Mouse (Mus musculus) neutrophil, adult 59 days (primary cell): ENCODE results near the gene Rsrc2. TPM values are rescaled to one million over a fixed set of nuclear protein-coding genes. Genes with fewer than 3 reads are reported as not detected.

Experiments
- total RNA-seq, 2 experiments: library from RNA; stranded (reverse); gene quantifications; 1 replicate in 1 of 2; 2 replicates in 1 of 2; pipeline ENCODE4 v1.2.4; 2023

Rsrc2 gene
- total RNA-seq, result 100 to 1,000 TPM; 138 to 140 TPM

GRCm38 (mm10) chr5:123749065-123750064 is at the start of gene Rsrc2, which contains the start of gene Kntc1:
TSS of gene Rsrc2 (minus strand) at chr5:123749414.
TSS of gene Kntc1 (plus strand) at chr5:123749716.

DNA sequence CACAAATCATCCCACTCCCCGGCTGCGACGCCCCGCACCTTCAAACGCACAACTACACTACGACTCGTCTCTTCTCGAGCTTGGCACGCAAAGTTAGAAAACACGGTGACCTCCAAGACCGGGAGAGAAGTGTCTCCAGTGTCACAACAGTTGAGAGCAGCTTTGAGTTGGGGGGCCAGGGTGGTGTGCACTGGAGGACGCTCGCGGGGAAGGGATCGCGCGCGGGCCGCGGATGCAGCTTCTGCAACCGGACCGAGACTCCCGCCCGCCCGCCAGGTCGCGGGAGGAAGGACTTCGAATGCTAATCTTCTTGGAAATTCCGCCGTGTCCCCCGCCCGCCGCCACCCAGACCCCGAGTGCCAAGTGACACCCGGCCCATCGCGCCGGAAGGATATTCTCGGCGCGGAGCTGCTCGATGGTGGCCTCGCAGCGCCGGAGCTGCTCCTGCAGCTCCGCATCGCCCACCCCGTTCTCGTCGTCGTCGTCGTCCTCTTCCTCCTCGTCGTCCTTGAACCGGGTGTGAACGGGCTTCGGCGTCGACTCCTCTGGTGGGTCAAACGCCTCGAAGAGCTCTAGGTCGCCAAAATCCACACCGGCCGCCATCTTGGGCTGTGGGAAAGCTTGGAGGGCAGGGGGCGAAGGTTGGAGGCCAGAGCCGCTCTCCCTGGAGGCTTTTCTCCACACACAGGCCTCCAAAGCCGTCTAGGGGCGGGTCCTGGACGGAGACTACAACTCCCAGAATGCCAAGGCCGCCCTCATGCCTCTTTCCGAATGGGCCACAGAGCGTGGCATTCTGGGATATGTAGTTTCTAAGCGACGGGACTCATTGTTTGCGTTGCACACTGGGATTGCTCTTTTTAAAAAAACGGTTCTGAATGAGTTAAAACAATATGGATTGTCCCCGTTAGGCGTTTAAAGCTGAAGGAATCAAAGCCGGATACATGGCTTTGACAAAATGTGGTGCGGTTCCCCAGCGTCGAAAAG is 28.6 kb downstream of the Rsrc2 start, which contains the start of gene Zcchc8:
Gene Zcchc8 (minus strand): TSS at position 773 of the 984 bp plus-strand sequence.

DNA sequence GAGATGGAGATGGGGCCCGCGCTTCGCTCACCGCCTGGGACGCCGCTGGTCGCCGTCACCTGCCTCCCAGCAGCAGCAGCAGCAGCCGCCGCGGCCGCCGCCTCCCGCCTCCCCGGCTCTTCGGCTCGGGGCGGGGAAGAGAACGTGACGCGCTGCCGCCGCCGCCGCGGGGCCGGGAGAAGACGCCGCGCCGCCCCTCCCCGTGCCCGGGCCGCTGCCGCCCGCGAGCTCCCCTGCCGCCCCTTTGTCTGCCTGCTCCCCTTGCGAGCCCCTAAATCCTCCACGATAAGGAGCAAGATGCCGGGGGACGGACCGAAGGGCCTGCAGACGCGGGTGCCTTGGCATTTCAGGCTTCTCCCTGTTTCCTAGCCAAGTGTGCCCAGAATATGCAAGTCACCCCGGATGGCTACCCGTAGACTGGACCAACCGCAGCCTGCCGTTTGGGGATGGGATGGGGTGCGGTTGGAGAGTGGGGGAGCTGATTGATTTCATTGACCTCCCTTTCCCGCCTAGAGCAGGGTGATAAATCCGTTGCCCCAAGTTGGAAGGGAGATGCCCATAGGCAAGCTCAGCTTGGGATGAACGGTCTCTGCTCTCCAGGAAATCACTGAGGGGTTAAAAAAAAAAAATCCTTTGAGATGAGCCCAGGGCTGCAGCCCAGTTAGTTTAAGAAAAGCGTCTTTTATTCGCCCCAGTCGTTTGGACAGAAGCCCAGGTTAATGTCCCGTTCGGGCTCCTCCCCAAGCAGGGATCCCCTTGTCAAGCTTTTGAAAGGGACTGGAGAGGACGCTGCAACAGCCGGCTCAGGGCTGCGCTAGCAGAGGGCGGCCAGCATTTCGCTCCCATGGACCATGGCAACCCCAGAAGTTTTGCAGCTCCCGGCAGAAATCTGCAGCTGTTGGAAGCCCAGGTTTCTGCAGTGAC is 64.7 kb downstream of the Rsrc2 start, which contains the start of gene Clip1:
Gene Clip1 (minus strand): TSS at position 398 of the 924 bp plus-strand sequence.

Other genes with a start within 250 kb of the Rsrc2 start
- not detected for gene B3gnt4, start 239.0 kb downstream of the Rsrc2 start, total RNA-seq
- 10 to 100 TPM; 35.7 to 35.8 TPM for gene Diablo, start 225.2 kb downstream of the Rsrc2 start, total RNA-seq
- gene Gm49027, start 223.9 kb downstream of the Rsrc2 start, total RNA-seq, result 1 to 10 TPM; 1.6 to 1.8 TPM
- 10 to 100 TPM; 29.6 to 30.4 TPM for gene Vps33a, start 176.4 kb downstream of the Rsrc2 start, total RNA-seq
- 10 to 100 TPM; 87.9 to 96.3 TPM for gene Clip1, start 64.8 kb downstream of the Rsrc2 start, total RNA-seq
- 10 to 100 TPM; 98.1 TPM for gene Zcchc8, start 28.3 kb downstream of the Rsrc2 start, total RNA-seq
- gene Kntc1, start 302 bp upstream of the Rsrc2 start, total RNA-seq, result 10 to 100 TPM; 22.1 to 26.2 TPM
- gene Hcar2, start 116.1 kb upstream of the Rsrc2 start, total RNA-seq, result 100 to 1,000 TPM in 1 of 2 experiments, 10 to 100 TPM in 1; 92.9 to 131 TPM
- gene Hcar1, start 130.6 kb upstream of the Rsrc2 start, total RNA-seq, result not detected
- gene Denr, start 157.8 kb upstream of the Rsrc2 start, total RNA-seq, result 10 to 100 TPM; 24.0 to 31.1 TPM
- gene Gm43518, start 178.0 kb upstream of the Rsrc2 start, total RNA-seq, result not detected
- gene Ccdc62, start 181.3 kb upstream of the Rsrc2 start, total RNA-seq, result 1 to 10 TPM in 1 of 2 experiments, under 1 TPM in 1; 0.44 to 1.7 TPM
- 10 to 100 TPM; 73.7 to 75.1 TPM for gene Hip1r, start 224.2 kb upstream of the Rsrc2 start, total RNA-seq